Mouse (Mus musculus): ENCODE results near the gene Stab2.

DNA sequence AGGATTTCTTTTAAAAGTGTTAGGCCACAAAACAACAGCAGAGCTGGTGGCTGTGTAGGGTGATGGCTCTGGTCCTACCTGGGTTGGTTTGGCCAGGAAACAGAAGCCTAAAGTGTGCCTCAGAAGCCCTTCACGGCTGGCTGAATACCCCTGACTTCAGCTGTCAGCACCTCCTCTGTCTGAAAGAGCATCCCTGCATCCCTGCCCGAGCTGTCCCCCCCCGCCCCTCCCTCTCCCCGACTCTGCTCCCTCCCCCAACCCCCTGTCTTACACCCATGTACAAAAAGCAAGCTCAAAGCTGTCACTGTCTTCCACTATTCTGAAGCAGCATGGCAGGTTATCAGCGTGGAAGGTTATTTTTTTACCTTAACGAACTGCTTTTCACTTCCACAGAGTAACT, 73.4 kb downstream of the Stab2 start:
- TF ChIP-seq CTCF (conservative IDR thresholded peaks at IDR 0.05; ENCODE audit: insufficient read depth, insufficient read length, low read depth, low read length) (no peak), POLR2A (IDR thresholded peaks at IDR 0.05; ENCODE audit: low read depth, low read length) (no peak)
